Mouse (Mus musculus) mouse trophoblast stem cell (cell line): ENCODE measurements around the gene Hoxa9.

Source experiments
- in situ Hi-C, 2 experiments: fragments of 300-500 bp; cut with MseI, MboI; formaldehyde crosslinking; loops; 2 replicates in 1 of 2; 3 replicates in 1 of 2; pipeline ENCODE4 v1.15.1; 2025

Hoxa9 gene

GRCm38 (mm10) chr6:52205638-52206621 is 25.0 kb downstream of the Hoxa9 start:
- in situ Hi-C loops: loop anchor here (10.0 to 25.0 kb wide), 3 partner anchors 201 to 594 kb away; no protein-coding TSS in a partner anchor

GRCm38 (mm10) chr6:52205221-52205620 is 25.7 kb downstream of the Hoxa9 start:
- in situ Hi-C loops: loop anchor here (10.0 to 25.0 kb wide), 3 partner anchors 200 to 593 kb away; no protein-coding TSS in a partner anchor

GRCm38 (mm10) chr6:52204050-52204752 is 26.7 kb downstream of the Hoxa9 start, which contains the start of gene Hoxa5:
Gene Hoxa5, minus strand, starts transcription at chr6:52204587.
- in situ Hi-C loops: loop anchor here (10.0 to 25.0 kb wide), 3 partner anchors 199 to 592 kb away; no protein-coding TSS in a partner anchor

GRCm38 (mm10) chr6:52203371-52204049 is 27.4 kb downstream of the Hoxa9 start:
- in situ Hi-C loops: loop anchor here (10.0 to 25.0 kb wide), 3 partner anchors 199 to 591 kb away; no protein-coding TSS in a partner anchor

GRCm38 (mm10) chr6:52203121-52203370 is 27.8 kb downstream of the Hoxa9 start:
- in situ Hi-C loops: loop anchor here (10.0 to 25.0 kb wide), 3 partner anchors 198 to 591 kb away; no protein-coding TSS in a partner anchor

GRCm38 (mm10) chr6:52202362-52203120 is 28.3 kb downstream of the Hoxa9 start:
- in situ Hi-C loops: loop anchor here (10.0 to 25.0 kb wide), 3 partner anchors 198 to 590 kb away; no protein-coding TSS in a partner anchor

- in situ Hi-C loops: loop anchor here (10.0 to 25.0 kb wide), 3 partner anchors 196 to 589 kb away; no protein-coding TSS in a partner anchor
Measured at GRCm38 (mm10) chr6:52201269-52201668, 29.6 kb downstream of the Hoxa9 start.

GRCm38 (mm10) chr6:52200751-52201250 is 30.1 kb downstream of the Hoxa9 start:
- in situ Hi-C loops: loop anchor here (10.0 to 25.0 kb wide), 3 partner anchors 196 to 588 kb away; no protein-coding TSS in a partner anchor

- in situ Hi-C loops: loop anchor here (10.0 to 25.0 kb wide), 3 partner anchors 195 to 588 kb away; no protein-coding TSS in a partner anchor
Measured at GRCm38 (mm10) chr6:52200073-52200750, 30.7 kb downstream of the Hoxa9 start.

- in situ Hi-C loops: no loop called here
Measured at GRCm38 (mm10) chr6:52197271-52197670, 33.6 kb downstream of the Hoxa9 start.

GRCm38 (mm10) chr6:52196811-52197210 is 34.1 kb downstream of the Hoxa9 start:
- in situ Hi-C loops: no loop called here

- in situ Hi-C loops: no loop called here
Measured at GRCm38 (mm10) chr6:52194690-52195089, 36.2 kb downstream of the Hoxa9 start.

- in situ Hi-C loops: no loop called here
Measured at GRCm38 (mm10) chr6:52191860-52192550, 38.9 kb downstream of the Hoxa9 start.

GRCm38 (mm10) chr6:52190906-52191810 is 39.7 kb downstream of the Hoxa9 start, which contains the start of gene Hoxa4:
Gene Hoxa4, minus strand, starts transcription at chr6:52191753.
- in situ Hi-C loops: no loop called here

- in situ Hi-C loops: no loop called here
Measured at GRCm38 (mm10) chr6:52190410-52190809, 40.5 kb downstream of the Hoxa9 start.

GRCm38 (mm10) chr6:52189909-52190308 is 41.0 kb downstream of the Hoxa9 start:
- in situ Hi-C loops: no loop called here

- in situ Hi-C loops: no loop called here
Measured at GRCm38 (mm10) chr6:52189172-52189591, 41.7 kb downstream of the Hoxa9 start.

- in situ Hi-C loops: no loop called here
Measured at GRCm38 (mm10) chr6:52186500-52186899, 44.4 kb downstream of the Hoxa9 start.
